Mouse (Mus musculus): ENCODE results near the gene Mrpl58. TPM values are rescaled to one million over a fixed set of nuclear protein-coding genes. Genes with fewer than 3 reads are reported as not detected.
A peak's percentile ranks its signal among the peaks of the same experiment; 100 is the strongest.
"Not testable (repeated sequence)": the region's sequence is repeated elsewhere in the genome, so short reads cannot be mapped to it uniquely, and the experiment has no call there.

Mrpl58 gene
- polyA plus RNA-seq, 1 experiment from 2014 or later, result 225 TPM

- H3K9me3 ChIP-seq (replicated peaks; ENCODE audit: low read length), result no peaks in the 10 kb centered on the region
- peak overlapping the region; percentile 74 for H3K4me3 ChIP-seq (replicated peaks; ENCODE audit: low read depth, low read length)
- no peaks in the 10 kb centered on the region for H3K27me3 ChIP-seq (ENCODE audit: insufficient read depth, low read length)
- H3K27ac ChIP-seq, result peak overlapping the region; percentile 28; the same call in 1 of the 2 replicates
- ATAC-seq (replicated peaks; ENCODE audit: low FRiP score, low read depth) (no peak), DNase-seq (ENCODE audit: low spot score) (no peak)
- 17% methylated on average over 9 of the region's 9 CpGs for WGBS
- H3K9ac ChIP-seq (ENCODE audit: low read depth, low read length), result no peak overlapping the region
- H3K4me2 ChIP-seq (ENCODE audit: low read length), result peak overlapping the region; percentile 82
- TF ChIP-seq CTCF (IDR thresholded peaks at IDR 0.05; ENCODE audit: low read depth), result no peak
- H3K36me3 ChIP-seq (ENCODE audit: insufficient read depth, low read length), result no peaks in the 10 kb centered on the region
- H3K4me1 ChIP-seq (replicated peaks; ENCODE audit: insufficient read depth, low read length), result peaks cover 25% of the 10 kb centered on the region; the same call in 1 of the 2 replicates
Measured at GRCm38 (mm10) chr11:115381276-115381675, 22.3 kb upstream of the Mrpl58 start.

GRCm38 (mm10) chr11:115381743-115382539, 21.6 kb upstream of the Mrpl58 start, which contains the start of gene Cdr2l:
Gene Cdr2l (plus strand): TSS chr11:115381916.
- Histone ChIP-seq H3K4me1 (replicated peaks; ENCODE audit: insufficient read depth, low read length) (peaks cover 25% of the 10 kb centered on the region; the same call in 1 of the 2 replicates), H3K36me3 (ENCODE audit: insufficient read depth, low read length) (no peaks in the 10 kb centered on the region), H3K4me3 (replicated peaks; ENCODE audit: low read depth, low read length) (peak within 1 kb of the TSS; percentile 74), H3K9ac (ENCODE audit: low read depth, low read length) (peak within 1 kb of the TSS; percentile 78), H3K9me3 (replicated peaks; ENCODE audit: low read length) (no peaks in the 10 kb centered on the region), H3K4me2 (ENCODE audit: low read length) (peak within 1 kb of the TSS; percentile 82), H3K27ac (peak within 1 kb of the TSS; percentile 73), H3K27me3 (ENCODE audit: insufficient read depth, low read length) (no peaks in the 10 kb centered on the region)
- WGBS, result under 1% methylated on average over 62 of the region's 76 CpGs
- DNase-seq (ENCODE audit: low spot score) (peak; percentile 98), ATAC-seq (replicated peaks; ENCODE audit: low FRiP score, low read depth) (peak; percentile 85)
- no peak for TF ChIP-seq CTCF (IDR thresholded peaks at IDR 0.05; ENCODE audit: low read depth)

GRCm38 (mm10) chr11:115382891-115383290, 20.7 kb upstream of the Mrpl58 start:
- no peak overlapping the region for H3K9ac ChIP-seq (ENCODE audit: low read depth, low read length)
- WGBS, result 19% methylated on average over 5 of the region's 5 CpGs

GRCm38 (mm10) chr11:115383701-115384474, 19.7 kb upstream of the Mrpl58 start:
- 50% methylated on average over 16 of the region's 16 CpGs for WGBS
- H3K27ac ChIP-seq, result peak overlapping the region; percentile 58
- 0 out of 2 replicates have a peak overlapping the region, but pooled peaks have one; percentile 3 for H3K9ac ChIP-seq (ENCODE audit: low read depth, low read length)
- DNase-seq (ENCODE audit: low spot score) (peak; percentile 29), ATAC-seq (replicated peaks; ENCODE audit: low FRiP score, low read depth) (no peak)
- H3K36me3 ChIP-seq (ENCODE audit: insufficient read depth, low read length), result no peaks in the 10 kb centered on the region
- H3K4me3 ChIP-seq (replicated peaks; ENCODE audit: low read depth, low read length), result no peak overlapping the region
- no peak for TF ChIP-seq CTCF (IDR thresholded peaks at IDR 0.05; ENCODE audit: low read depth)
- H3K27me3 ChIP-seq (ENCODE audit: insufficient read depth, low read length), result no peaks in the 10 kb centered on the region
- H3K4me1 ChIP-seq (replicated peaks; ENCODE audit: insufficient read depth, low read length), result peaks cover 25% of the 10 kb centered on the region; the same call in 1 of the 2 replicates
- peak overlapping the region; percentile 82 for H3K4me2 ChIP-seq (ENCODE audit: low read length)
- no peaks in the 10 kb centered on the region for H3K9me3 ChIP-seq (replicated peaks; ENCODE audit: low read length)

More at GRCm38 (mm10) chr11:115382891-115383290, 20.7 kb upstream of the Mrpl58 start:
- DNase-seq (ENCODE audit: low spot score), result peak; percentile 20
- peak overlapping the region; percentile 82 for H3K4me2 ChIP-seq (ENCODE audit: low read length)
- H3K4me3 ChIP-seq (replicated peaks; ENCODE audit: low read depth, low read length), result peak overlapping the region; percentile 74
- TF ChIP-seq CTCF (IDR thresholded peaks at IDR 0.05; ENCODE audit: low read depth), result no peak
- H3K4me1 ChIP-seq (replicated peaks; ENCODE audit: insufficient read depth, low read length), result peaks cover 25% of the 10 kb centered on the region; the same call in 1 of the 2 replicates
- ATAC-seq (replicated peaks; ENCODE audit: low FRiP score, low read depth), result no peak
- no peaks in the 10 kb centered on the region for H3K9me3 ChIP-seq (replicated peaks; ENCODE audit: low read length)
- H3K27me3 ChIP-seq (ENCODE audit: insufficient read depth, low read length), result no peaks in the 10 kb centered on the region
- H3K27ac ChIP-seq, result no peak overlapping the region
- no peaks in the 10 kb centered on the region for H3K36me3 ChIP-seq (ENCODE audit: insufficient read depth, low read length)

GRCm38 (mm10) chr11:115384587-115384986, 19.0 kb upstream of the Mrpl58 start:
- Histone ChIP-seq H3K9ac (ENCODE audit: low read depth, low read length) (peak overlapping the region; percentile 31; the same call in 1 of the 2 replicates), H3K27ac (peak overlapping the region; percentile 58; the same call in 1 of the 2 replicates)

GRCm38 (mm10) chr11:115386859-115387258, 16.7 kb upstream of the Mrpl58 start:
- not testable (repeated sequence) for ATAC-seq (replicated peaks; ENCODE audit: low FRiP score, low read depth); H3K36me3 ChIP-seq (ENCODE audit: insufficient read depth, low read length); H3K4me3 ChIP-seq (replicated peaks; ENCODE audit: low read depth, low read length); H3K27me3 ChIP-seq (ENCODE audit: insufficient read depth, low read length); H3K9me3 ChIP-seq (replicated peaks; ENCODE audit: low read length); DNase-seq (ENCODE audit: low spot score); H3K9ac ChIP-seq (ENCODE audit: low read depth, low read length); H3K4me2 ChIP-seq (ENCODE audit: low read length); H3K27ac ChIP-seq
- 87% methylated on average over 3 of the region's 3 CpGs for WGBS
- H3K4me1 ChIP-seq (replicated peaks; ENCODE audit: insufficient read depth, low read length), result peaks cover 25% of the 10 kb centered on the region; the same call in 1 of the 2 replicates

More at GRCm38 (mm10) chr11:115384587-115384986, 19.0 kb upstream of the Mrpl58 start:
- H3K4me2 ChIP-seq (ENCODE audit: low read length), result peak overlapping the region; percentile 18; the same call in 1 of the 2 replicates
- no peaks in the 10 kb centered on the region for H3K27me3 ChIP-seq (ENCODE audit: insufficient read depth, low read length)
- no peaks in the 10 kb centered on the region for H3K9me3 ChIP-seq (replicated peaks; ENCODE audit: low read length)
- 65% methylated on average over 5 of the region's 5 CpGs for WGBS
- no peaks in the 10 kb centered on the region for H3K36me3 ChIP-seq (ENCODE audit: insufficient read depth, low read length)
- DNase-seq (ENCODE audit: low spot score), result peak; percentile 30
- H3K4me3 ChIP-seq (replicated peaks; ENCODE audit: low read depth, low read length), result no peak overlapping the region
- no peak for ATAC-seq (replicated peaks; ENCODE audit: low FRiP score, low read depth)
- TF ChIP-seq CTCF (IDR thresholded peaks at IDR 0.05; ENCODE audit: low read depth), result no peak
- H3K4me1 ChIP-seq (replicated peaks; ENCODE audit: insufficient read depth, low read length), result peaks cover 25% of the 10 kb centered on the region; the same call in 1 of the 2 replicates

All from kidney, postnatal 0 days (tissue).